Mouse (Mus musculus) activated CD4-positive, CD25-positive, alpha-beta regulatory T cell, adult 4 months (primary cell): Measurements from ENCODE around the gene Scgb1b15. TPM values are rescaled to one million over a fixed set of nuclear protein-coding genes. Genes with fewer than 3 reads are reported as not detected.
"Not testable (repeated sequence)": the region's sequence is repeated elsewhere in the genome, so short reads cannot be mapped to it uniquely, and the experiment has no call there.

Experiments used
- ATAC-seq: one replicate; pipeline ENCODE4 v1.8.0; 2017
- polyA plus RNA-seq, 2 experiments: library from polyadenylated mRNA; unstranded; fragments of 100-300 nt; shearing (Covaris generic); gene quantifications; one replicate each; pipeline ENCODE4 v1.2.1; 2017

Scgb1b15 gene
- not detected for polyA plus RNA-seq

- not testable (repeated sequence) for ATAC-seq
Measured at GRCm38 (mm10) chr7:32836254-32836653, at the start of gene Scgb1b15. Scgb1b15 (plus strand) TSS chr7:32836554.

- ATAC-seq, result not testable (repeated sequence)
Measured at GRCm38 (mm10) chr7:32829562-32829961, 6.8 kb upstream of the Scgb1b15 start, which contains the start of gene Scgb2b15. Scgb2b15 (minus strand) TSS chr7:32829662.

Other genes with a start within 250 kb of the Scgb1b15 start
- gene Scgb2b15, start 6.9 kb upstream of the Scgb1b15 start, polyA plus RNA-seq, result not detected
- gene Scgb2b17, start 220.0 kb downstream of the Scgb1b15 start, polyA plus RNA-seq, result not detected
- gene Scgb1b17, start 226.9 kb downstream of the Scgb1b15 start, polyA plus RNA-seq, result not detected